Comparison of ENCODE assay signal across 1 mouse cellular context in genomic region chr7:28557708-28558107, GRCm38 (mm10).
TF ChIP-seq lines count a peak whose summit lies in the region.

No protein-coding gene starts in this region.

TF ChIP-seq in MEL, 35 proteins besides CTCF, POLR2A, EP300 and RAD21:
- TF ChIP-seq ZC3H11A (IDR thresholded peaks at IDR 0.05; ENCODE audit: low read depth, low read length) (no peak), TAL1 (IDR thresholded peaks at IDR 0.05; ENCODE audit: low read length) (0 out of 2 replicates have a peak, but pooled peaks have one; percentile 4)
